9 mouse cellular contexts compared by ENCODE assay signal in genomic region chr16:25374775-25375174, GRCm38 (mm10).
DNase-seq lines count a peak whose midpoint lies in the region; TF ChIP-seq lines count a peak whose summit lies in the region.
"Had no signal": no experiment of that assay in that cellular context is flagged by ENCODE, and none has a peak within 500 bp of the region (broad histone marks: within the 10 kb centered on the region; RNA-seq: fewer than 3 reads in every experiment).

No protein-coding gene starts in this region.

- WGBS in heart, embryonic 10.5 days, result 53% methylated on average over 5 of the region's 5 CpGs

- H3K27me3 ChIP-seq in ES-Bruce4 (ENCODE audit: control insufficient read depth, insufficient read depth, low read length, poor library complexity, severe bottlenecking), result no peaks in the 10 kb centered on the region
- H3K27me3 ChIP-seq in heart, embryonic 10.5 days (ENCODE audit: insufficient read depth, poor library complexity, severe bottlenecking), result no peaks in the 10 kb centered on the region
- H3K27me3 ChIP-seq: embryonic facial prominence, embryonic 15.5 days; limb, embryonic 12.5 days had no signal

- no peak overlapping the region for H3K9ac ChIP-seq in ES-Bruce4 (ENCODE audit: low read depth, poor library complexity, severe bottlenecking)
- H3K9ac ChIP-seq: embryonic facial prominence, embryonic 15.5 days; limb, embryonic 12.5 days had no signal

- TF ChIP-seq EP300 in ES-Bruce4 (IDR thresholded peaks at IDR 0.05; ENCODE audit: insufficient read depth, low read depth, low read length), result no peak

- no peak for TF ChIP-seq POLR2A in ES-Bruce4 (IDR thresholded peaks at IDR 0.05; ENCODE audit: insufficient read depth, low read length)
- TF ChIP-seq POLR2A in brain, embryonic 14.5 days (IDR thresholded peaks at IDR 0.05; ENCODE audit: borderline replicate concordance, extremely low read depth, insufficient read depth, insufficient read length, poor library complexity, severe bottlenecking), result no peak

- H3K9me3 ChIP-seq in ES-Bruce4 (replicated peaks; ENCODE audit: control insufficient read depth, insufficient read depth, low read length, poor library complexity, severe bottlenecking), result no peaks in the 10 kb centered on the region
- no peaks in the 10 kb centered on the region for H3K9me3 ChIP-seq in heart, embryonic 10.5 days
- H3K9me3 ChIP-seq: embryonic facial prominence, embryonic 15.5 days; limb, embryonic 12.5 days had no signal

- H3K4me3 ChIP-seq in layer of hippocampus, adult 2 months, result no peak overlapping the region
- no peak overlapping the region for H3K4me3 ChIP-seq in ES-Bruce4 (ENCODE audit: low read depth, low read length)
- no peak overlapping the region for H3K4me3 ChIP-seq in heart, embryonic 10.5 days
- H3K4me3 ChIP-seq: embryonic facial prominence, embryonic 15.5 days; limb, embryonic 12.5 days had no signal

- H3K27ac ChIP-seq in layer of hippocampus, adult 2 months, result no peak overlapping the region
- no peak overlapping the region for H3K27ac ChIP-seq in ES-Bruce4 (ENCODE audit: insufficient read depth, low read length)
- no peak overlapping the region for H3K27ac ChIP-seq in heart, embryonic 10.5 days
- H3K27ac ChIP-seq: embryonic facial prominence, embryonic 15.5 days; limb, embryonic 12.5 days had no signal

- peak; percentile 69 for TF ChIP-seq CTCF in layer of hippocampus, adult 2 months (conservative IDR thresholded peaks at IDR 0.05)
- peak; percentile 26 for TF ChIP-seq CTCF in ES-Bruce4 (IDR thresholded peaks at IDR 0.05; ENCODE audit: low read depth, low read length)
- TF ChIP-seq CTCF in brain, embryonic 14.5 days (IDR thresholded peaks at IDR 0.05; ENCODE audit: borderline replicate concordance, extremely low read depth, insufficient read depth, insufficient read length), result peak; percentile 62

- no peaks in the 10 kb centered on the region for H3K4me1 ChIP-seq in ES-Bruce4 (ENCODE audit: control insufficient read depth, insufficient read depth, low read length)
- no peaks in the 10 kb centered on the region for H3K4me1 ChIP-seq in heart, embryonic 10.5 days
- H3K4me1 ChIP-seq: embryonic facial prominence, embryonic 15.5 days; limb, embryonic 12.5 days had no signal

- H3K36me3 ChIP-seq in ES-Bruce4 (ENCODE audit: control insufficient read depth, insufficient read depth, low read length, poor library complexity, severe bottlenecking), result no peaks in the 10 kb centered on the region
- no peaks in the 10 kb centered on the region for H3K36me3 ChIP-seq in heart, embryonic 10.5 days
- H3K36me3 ChIP-seq: embryonic facial prominence, embryonic 15.5 days; limb, embryonic 12.5 days had no signal

- DNase-seq in layer of hippocampus, adult 2 months (ENCODE audit: low spot score in 2 of 2), result peak; percentile 16 to 29
- DNase-seq in layer of hippocampus, adult 9-10 months (ENCODE audit: low spot score), result no peak
- DNase-seq in brain, embryonic 14.5 days (ENCODE audit: low read depth), result peak; percentile 53
- DNase-seq in lung, postnatal 10 days, result peak; percentile 31
- DNase-seq in urinary bladder, adult 2 months (ENCODE audit: low spot score), result no peak
- no peak for DNase-seq in heart, embryonic 10.5 days (ENCODE audit: low spot score)

Comparison
In these comparisons a context has a peak if more than half of its experiments do, and no peak if none do; other contexts are left out.
1. DNase-seq: peak in layer of hippocampus, adult 2 months (2 of 2), brain, embryonic 14.5 days (single experiment) and lung, postnatal 10 days (single experiment); none in layer of hippocampus, adult 9-10 months (single experiment), urinary bladder, adult 2 months (single experiment) and heart, embryonic 10.5 days (single experiment).
2. Peak in every context shown above with its lines, with median percentiles within 50 percentile points of each other: CTCF ChIP-seq.